Mouse (Mus musculus) heart, adult 8-10 months (tissue): ENCODE measurements around the gene Pfkm. TPM values are rescaled to one million over a fixed set of nuclear protein-coding genes. Genes with fewer than 3 reads are reported as not detected.

Source experiments
- DNase-seq: peaks from one replicate; pipeline ENCODE4 v3.0.0; 2022; ENCODE audit warnings: low spot score
- total RNA-seq, 4 experiments: library from RNA; stranded (reverse); gene quantifications; 2 replicates each; pipeline ENCODE4 v1.2.4; 2022

Gene Pfkm
- total RNA-seq, 4 experiments from 2014 or later, result 958 to 1,060 (median 998) TPM

- DNase-seq, result no peak
Measured at GRCm38 (mm10) chr15:98139763-98140162, 47.4 kb downstream of the Pfkm start.

DNA sequence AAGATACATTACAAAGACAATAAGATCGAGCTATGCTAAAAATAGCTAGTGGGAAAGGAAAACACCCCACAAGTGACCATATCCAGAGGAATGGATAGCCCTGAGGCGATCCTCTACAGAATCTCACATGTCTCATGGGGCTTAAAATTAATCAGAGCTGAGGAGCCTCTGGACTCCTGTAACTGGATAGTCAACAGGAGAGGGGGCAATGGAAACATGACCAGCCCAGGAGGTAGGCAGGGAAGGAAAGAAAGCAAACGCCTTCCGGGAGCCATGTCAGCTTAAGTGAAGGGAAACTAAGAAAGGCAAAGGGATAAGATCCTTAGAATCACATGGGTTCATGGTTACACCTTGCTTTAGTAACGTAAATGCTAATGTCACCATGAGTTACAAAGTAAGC is 48.4 kb downstream of the Pfkm start:
- DNase-seq, result no peak

DNA sequence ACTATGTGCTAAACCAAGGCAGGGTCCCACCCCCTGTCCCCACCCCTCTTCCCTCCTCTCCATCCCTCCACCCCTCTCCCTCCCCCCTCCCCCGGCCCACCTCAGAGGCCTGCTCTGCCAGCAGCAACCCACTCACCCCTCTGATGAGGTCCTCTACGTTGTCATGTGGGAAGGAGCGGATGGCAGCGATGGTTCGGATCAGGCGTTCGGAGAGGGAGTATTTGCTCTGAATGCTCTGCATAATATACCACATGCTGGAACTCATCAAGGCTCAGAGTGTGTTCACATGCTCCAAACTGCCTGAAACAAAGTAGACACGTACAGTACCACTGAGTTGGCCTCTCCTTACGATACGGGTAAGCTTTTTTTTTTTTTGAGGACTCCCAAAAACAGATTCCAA is 50.1 kb downstream of the Pfkm start:
- DNase-seq, result no peak

DNA sequence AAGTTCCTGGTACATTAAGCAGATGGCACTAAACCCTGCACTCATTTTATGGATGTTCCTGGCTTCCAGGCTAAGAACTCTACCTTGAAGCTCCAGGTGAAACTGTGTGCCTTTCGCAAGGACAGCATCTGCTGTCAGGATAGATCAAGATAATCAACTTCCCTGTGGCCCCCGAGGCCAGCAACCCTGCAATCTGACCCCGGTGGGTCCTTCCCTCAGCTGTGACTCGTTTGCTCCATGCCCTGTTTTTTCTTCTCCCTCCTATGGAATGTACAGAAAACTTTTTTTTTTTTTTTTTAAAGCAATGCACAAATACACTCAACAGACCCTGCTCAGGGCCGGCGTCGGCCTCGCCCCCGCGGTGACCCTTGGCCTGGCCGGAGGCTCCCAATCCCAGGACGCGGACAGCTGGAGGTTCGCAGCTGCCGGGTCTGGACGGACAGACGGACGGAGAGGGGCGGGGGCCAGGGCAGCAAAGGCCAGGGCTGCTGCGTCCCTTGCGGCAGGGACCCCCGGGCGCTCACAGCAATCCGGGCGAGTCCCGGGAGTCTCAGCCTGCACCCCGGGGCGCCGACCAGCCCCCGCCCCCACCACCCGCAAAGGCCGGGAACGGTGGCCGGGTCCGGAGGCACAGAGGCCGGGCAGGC is 52.6 kb downstream of the Pfkm start:
- DNase-seq, result no peak

DNA sequence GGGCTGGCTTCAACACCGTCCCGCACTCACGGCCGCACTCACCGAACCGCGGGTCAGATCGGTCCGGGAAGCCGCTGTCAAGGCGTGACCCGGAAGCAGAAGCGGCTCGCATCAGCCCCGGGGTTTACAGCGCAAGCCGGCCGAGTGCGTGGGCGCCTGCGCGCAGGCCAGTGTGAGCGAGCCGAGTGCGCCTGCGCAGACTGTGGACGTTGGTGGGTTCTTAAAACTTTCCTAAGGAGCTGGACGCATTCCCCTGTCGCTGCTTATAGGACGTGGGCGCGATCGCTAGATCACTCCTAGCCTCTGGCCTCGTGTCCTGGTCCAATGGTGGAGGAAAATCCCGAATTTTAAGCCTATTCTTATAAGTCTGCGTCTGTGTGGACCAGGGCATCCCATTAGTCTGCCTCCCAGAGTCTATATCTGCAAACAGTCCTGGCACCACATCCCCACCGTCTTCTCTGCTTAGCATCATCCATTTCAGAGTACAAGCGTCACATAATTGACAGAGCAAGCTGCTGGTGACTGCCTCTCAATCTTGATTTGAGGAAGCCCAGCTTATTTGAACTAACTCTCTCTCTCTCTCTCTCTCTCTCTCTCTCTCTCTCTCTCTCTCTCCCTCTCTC is 53.3 kb downstream of the Pfkm start:
- peak; percentile 91 for DNase-seq

GRCm38 (mm10) chr15:98148356-98148755 is 56.0 kb downstream of the Pfkm start:
- DNase-seq, result no peak

GRCm38 (mm10) chr15:98149166-98149602 is 56.8 kb downstream of the Pfkm start:
- peak; percentile 48 for DNase-seq

GRCm38 (mm10) chr15:98152916-98153315 is 60.5 kb downstream of the Pfkm start:
- no peak for DNase-seq

- DNase-seq, result peak; percentile 35
Measured at GRCm38 (mm10) chr15:98153625-98154024, 61.2 kb downstream of the Pfkm start.

DNA sequence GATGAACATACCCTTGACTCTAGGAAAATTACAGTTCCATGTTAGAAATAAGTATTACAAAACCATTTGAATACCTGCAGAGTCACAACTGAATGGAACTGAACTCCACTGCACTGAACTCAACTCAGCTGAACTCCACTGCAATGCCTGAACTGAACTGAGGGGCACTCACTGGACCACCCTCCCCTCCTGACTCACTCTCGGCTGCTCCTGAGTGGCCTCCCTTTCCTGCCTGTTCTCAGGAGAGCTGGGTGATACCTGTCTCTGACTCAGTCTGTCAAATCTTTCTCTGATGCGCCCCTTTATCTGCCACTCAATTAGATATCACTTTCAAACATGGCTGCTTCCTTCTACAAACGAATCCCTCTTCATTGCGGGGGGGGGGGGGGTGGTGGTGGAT is 61.8 kb downstream of the Pfkm start:
- no peak for DNase-seq

GRCm38 (mm10) chr15:98154631-98155030 is 62.2 kb downstream of the Pfkm start:
- no peak for DNase-seq

GRCm38 (mm10) chr15:98155272-98155671 is 62.9 kb downstream of the Pfkm start:
- no peak for DNase-seq

GRCm38 (mm10) chr15:98155944-98156343 is 63.6 kb downstream of the Pfkm start:
- DNase-seq, result no peak

DNA sequence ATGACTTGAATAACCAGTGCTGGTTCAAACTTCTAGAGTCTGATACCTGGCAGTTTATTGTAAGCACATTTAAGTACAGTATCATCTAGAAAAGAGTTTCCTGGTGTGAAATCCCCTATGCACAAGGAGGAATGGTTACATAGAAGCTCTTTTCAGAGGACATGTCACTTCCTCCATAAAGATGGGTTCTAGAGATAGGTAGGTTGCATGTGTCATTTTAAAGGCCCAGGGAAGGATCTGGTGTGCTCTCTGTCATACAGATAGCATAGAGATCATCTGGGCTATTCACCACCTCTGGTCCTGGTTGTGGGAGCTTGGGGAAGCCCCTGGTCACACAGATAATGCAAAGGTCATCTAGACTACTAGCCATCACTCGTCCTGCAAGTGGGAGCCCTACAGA is 64.9 kb downstream of the Pfkm start:
- no peak for DNase-seq

DNA sequence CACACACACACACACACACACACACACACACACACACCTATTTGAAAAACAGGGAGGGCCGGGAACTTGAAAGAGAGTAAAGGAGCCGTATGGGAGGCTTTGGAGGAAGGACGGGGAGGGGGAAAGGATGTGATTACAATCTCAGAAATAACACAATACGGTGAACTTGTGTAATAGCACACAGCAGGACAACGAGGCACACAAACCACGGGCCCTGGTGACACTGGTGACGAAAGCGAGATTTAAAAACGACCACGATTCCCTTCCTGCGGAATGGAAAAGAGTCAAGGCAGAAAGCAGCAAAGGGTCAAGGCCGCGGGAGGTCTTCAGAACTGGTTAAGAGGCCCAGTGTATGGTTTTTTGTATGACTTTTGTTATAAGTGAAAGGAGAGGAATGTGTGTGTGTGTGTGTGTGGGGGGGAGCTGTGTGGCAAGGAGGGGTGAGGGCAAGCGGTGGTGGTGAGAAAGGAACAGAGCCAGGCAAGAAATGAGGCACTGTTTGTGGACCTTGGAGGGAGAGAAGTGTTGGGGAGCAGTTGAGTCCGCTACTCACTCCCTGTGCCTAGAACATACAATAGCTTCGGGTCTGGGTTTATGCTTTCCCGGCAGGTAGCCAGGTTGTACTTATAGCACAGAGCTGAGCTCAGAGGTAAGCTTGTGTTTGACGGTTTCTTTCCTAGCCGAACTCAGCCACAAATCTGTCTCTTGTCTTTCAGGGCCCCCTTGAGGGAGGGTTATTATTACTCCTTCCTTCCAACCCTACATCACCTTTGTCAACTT is 68.8 kb downstream of the Pfkm start:
- no peak for DNase-seq

DNA sequence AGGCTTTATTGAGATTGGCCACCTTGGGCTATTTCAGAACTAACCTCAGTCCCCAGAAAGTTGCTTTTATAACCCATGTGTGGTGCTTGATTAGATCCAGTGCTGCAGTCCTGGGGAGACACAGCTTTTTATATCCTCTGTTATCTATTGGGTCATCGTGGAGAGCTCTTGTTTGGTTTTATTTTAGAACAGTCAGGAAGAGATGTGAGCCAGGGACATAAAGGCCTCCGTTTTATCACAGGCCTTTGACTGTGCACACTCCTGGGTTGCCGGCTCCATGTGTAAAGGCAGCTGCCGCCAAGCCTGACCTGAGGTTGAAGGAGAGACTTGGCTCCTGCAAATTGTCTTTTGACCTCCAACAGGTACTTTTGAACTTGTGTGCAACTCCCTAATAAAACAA is 70.2 kb downstream of the Pfkm start:
- DNase-seq, result peak; percentile 23

DNA sequence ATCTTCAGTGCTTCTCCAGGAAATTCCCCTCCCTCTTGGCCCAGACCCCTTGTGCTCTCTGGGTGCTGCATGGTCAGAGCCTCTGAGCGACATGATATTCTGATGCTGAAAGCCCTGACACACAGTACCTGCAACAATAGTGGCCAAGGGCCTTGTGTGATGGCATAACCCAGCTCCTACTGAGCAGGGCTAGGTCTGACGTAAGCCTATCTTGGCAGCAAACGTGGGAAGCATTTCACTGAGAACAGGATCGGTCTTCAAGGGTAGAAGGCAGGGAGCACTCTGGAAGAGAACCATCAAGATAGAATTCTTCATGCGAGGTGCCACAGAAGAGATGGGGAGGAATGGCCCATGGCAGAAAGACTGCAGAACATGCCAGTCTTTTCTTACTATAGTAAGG is 73.1 kb downstream of the Pfkm start, which contains the start of gene Asb8:
TSS of gene Asb8 (minus strand) at position 101 of the 400 bp plus-strand sequence.
- DNase-seq, result no peak

DNA sequence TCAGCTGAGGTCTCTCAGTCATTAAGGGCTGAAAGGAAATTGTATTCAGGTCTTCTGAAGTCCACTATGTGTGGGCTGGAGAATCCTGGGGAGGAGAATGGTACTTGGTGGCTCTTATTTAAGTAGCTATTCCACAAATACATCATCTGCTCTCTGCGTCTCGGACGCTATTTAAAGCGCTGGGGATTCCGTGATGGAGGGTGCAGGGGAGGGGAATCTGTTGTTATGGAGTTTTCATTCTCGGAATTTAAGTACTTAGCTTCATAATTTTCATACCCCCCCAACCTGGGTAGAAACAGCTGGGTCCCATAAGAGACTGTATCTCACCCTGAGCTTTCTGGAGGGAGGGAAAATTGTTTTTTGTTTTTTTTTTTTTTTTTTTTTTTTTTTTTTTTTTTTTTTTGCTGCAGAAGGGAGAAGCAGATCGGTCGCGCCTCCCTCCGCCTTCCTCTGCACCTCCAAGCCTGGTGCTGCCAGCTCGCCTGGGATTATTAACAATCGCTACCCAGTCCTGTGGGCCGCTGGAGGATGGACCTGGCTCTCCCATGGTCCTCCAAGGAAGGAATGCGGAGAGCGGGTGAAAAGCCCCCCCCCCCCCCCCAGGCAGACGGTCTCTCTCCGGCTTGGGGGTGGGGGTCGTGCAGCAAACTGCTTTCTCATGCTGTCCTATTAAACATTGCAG is 74.7 kb downstream of the Pfkm start, which contains the start of gene Ccdc184:
TSS of gene Ccdc184 (plus strand) at position 196 of the 682 bp plus-strand sequence.
- no peak for DNase-seq

DNA sequence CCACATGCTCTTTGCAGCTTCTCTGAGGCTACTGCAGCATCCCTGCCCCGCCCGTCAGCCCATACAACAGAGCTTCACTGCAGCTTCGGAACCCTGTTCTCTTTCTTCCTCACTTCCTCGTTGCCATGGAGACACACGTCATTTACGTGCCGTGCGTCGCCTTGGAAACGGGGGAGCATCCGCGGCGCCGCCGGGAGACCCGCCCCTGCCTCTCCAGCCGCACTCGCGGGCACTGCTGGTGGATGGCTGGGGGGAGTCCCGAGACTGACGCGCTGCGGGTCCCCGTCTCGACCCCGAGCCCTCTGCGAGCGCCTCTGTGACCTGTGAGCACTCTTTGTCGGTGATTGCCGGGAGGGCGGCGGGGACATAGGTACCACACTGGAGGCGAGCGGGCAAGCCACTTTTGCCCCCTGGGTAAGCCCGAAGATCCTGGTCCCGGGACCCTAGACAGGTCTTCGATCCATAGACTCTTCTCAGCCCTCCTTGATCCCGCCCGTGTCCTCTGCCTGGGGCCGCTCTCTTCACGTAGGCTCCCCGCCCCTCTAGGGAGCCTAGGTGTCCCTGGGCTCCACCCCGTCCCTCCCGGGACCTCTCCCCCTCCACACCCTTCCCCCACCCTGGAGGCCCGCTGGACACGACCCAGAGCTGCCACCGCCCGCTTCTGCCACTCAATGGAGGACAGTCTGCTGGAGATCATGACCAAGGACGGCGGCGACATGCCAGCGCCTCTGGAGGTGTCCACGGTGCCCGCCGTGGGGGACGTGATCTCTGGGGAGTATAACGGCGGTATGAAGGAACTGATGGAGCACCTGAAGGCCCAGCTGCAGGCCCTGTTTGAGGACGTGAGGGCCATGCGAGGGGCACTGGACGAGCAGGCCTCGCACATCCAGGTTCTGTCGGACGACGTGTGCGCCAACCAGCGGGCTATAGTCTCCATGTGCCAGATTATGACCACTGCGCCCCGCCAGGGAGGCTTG is 75.5 kb downstream of the Pfkm start:
- peak; percentile 62 for DNase-seq

DNA sequence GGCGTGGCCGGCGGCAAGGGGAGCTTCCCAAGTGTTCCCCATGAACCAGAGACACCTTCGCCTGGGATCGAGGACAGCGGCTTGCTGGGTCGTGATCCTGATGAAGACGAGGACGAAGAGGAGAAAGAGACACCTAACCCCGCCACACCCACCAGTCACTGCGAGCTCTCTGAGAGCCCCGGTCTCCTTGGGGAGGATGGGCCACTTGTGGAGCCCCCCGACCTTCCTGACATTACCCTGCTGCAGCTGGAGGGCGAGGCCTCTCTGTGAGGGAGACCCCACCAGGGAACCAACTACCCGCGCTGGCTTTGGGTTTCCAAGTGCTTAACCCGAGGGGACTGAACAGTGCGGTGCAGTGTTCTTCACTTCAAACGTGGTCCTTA is 76.2 kb downstream of the Pfkm start:
- DNase-seq, result no peak

DNA sequence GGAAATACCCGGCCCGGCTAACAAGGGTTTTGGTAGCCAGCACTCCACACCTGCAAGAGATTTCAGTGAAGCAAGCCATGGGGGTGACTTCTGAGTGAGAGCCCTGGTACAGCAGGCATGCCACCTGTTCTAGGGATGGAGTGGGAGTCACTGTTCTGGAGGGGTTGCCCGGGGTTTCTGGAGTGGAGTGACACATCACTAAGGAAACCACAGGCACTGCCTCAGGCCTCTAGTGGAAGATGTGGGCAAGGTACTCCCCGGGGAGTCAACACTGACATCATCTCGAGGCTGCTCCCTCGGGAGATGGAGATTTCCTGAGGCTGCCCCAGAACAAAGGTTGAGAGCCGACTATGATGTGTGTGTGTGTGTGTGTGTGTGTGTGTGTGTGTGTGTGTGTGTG is 78.0 kb downstream of the Pfkm start:
- DNase-seq, result no peak
